Mouse (Mus musculus): ENCODE results near the gene Zfp784. TPM values are rescaled to one million over a fixed set of nuclear protein-coding genes. Genes with fewer than 3 reads are reported as not detected.
"Not testable (repeated sequence)": the region's sequence is repeated elsewhere in the genome, so short reads cannot be mapped to it uniquely, and the experiment has no call there.

Gene Zfp784
- total RNA-seq, 2 experiments from 2014 or later, result 1.7 to 3.2 TPM

DNA sequence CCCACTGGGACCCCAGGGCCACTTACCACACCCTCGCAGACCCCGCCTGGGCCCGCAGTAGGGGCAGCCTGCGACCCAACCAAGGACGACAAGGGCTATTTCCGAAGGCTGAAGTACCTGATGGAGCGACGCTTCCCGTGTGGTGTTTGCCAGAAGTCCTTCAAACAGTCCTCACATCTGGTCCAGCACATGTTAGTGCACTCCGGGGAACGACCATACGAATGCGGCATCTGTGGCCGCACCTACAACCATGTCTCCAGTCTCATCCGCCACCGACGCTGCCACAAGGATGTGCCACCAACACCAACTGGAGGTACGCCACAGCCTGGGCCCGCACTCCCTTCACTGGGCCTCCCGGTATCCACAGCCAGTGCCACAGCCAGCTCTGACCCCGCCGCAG lies 8.7 kb downstream of the Zfp784 start:
- ATAC-seq (ENCODE audit: poor library complexity, severe bottlenecking), result no peak

- no peak for ATAC-seq (ENCODE audit: poor library complexity, severe bottlenecking)
Observed at GRCm38 (mm10) chr7:5021197-5021596, 17.0 kb downstream of the Zfp784 start.

- no peak for ATAC-seq (ENCODE audit: poor library complexity, severe bottlenecking)
Observed at GRCm38 (mm10) chr7:5020685-5021084, 17.6 kb downstream of the Zfp784 start.

DNA sequence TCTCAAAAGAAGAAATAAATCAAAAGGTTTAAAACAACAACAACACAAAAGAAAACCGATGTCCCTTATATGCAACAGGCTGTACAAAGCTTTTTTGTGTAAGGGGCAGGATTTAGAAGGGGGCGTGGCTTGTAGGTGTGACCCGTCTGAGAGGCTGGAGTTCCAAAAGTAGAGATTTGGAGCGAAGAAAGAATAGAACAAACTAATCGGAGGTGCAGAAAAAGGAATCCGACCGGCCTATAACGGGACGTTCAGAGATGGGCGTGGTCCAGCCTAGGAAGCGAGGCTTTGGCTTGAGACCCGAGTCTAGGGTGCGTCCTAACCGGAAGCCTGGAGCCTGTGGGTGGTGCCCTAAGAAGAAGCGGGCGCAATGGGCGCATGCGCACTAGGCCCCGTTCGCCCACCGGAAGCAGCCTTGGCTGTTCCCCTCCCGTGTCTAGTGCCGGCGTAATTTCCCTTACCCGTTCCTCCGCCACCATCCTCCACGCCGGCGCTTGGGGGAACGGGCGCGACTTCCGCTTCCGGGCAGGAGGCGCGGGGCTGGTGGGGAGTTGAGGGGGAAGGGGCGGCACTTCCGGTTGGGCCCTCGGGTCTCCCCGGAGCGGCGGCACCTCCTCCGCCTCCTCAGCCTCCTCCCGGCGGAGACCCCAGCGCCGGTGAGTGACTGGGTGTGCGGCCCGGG lies 18.1 kb downstream of the Zfp784 start, which contains the start of the genes Zfp865 and Ccdc106:
Gene Zfp865, plus strand, starts transcription at position 377 of the 682 bp plus-strand sequence.
Gene Ccdc106, plus strand, starts transcription at position 554 of the 682 bp plus-strand sequence.
- peak; percentile 89 for ATAC-seq (ENCODE audit: poor library complexity, severe bottlenecking)

GRCm38 (mm10) chr7:5019576-5019975 lies 18.7 kb downstream of the Zfp784 start:
- not testable (repeated sequence) for ATAC-seq (ENCODE audit: poor library complexity, severe bottlenecking)

GRCm38 (mm10) chr7:5017931-5018330 lies 20.3 kb downstream of the Zfp784 start:
- no peak for ATAC-seq (ENCODE audit: poor library complexity, severe bottlenecking)

- ATAC-seq (ENCODE audit: poor library complexity, severe bottlenecking), result no peak
Observed at GRCm38 (mm10) chr7:5017352-5017751, 20.9 kb downstream of the Zfp784 start.

DNA sequence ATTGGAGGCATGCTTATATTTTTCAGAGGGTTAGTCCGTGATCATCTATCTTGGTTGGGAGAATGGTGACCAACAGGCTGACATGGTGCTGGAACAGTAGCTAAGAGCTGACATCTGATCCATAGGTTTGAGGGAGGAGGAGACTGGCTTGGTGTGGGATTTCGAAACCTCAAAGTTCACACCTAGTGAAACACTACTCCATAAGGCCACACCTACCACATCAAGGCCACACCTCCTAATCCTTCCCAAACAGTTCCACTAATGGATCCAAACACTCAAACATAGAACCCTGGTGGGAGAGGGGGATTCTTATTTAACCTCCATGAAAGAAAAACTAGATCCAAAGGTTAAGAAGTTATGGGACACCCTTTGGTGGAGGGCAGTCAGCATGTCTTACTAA lies 21.3 kb downstream of the Zfp784 start:
- no peak for ATAC-seq (ENCODE audit: poor library complexity, severe bottlenecking)

GRCm38 (mm10) chr7:5016057-5016456 lies 22.2 kb downstream of the Zfp784 start:
- no peak for ATAC-seq (ENCODE audit: poor library complexity, severe bottlenecking)

DNA sequence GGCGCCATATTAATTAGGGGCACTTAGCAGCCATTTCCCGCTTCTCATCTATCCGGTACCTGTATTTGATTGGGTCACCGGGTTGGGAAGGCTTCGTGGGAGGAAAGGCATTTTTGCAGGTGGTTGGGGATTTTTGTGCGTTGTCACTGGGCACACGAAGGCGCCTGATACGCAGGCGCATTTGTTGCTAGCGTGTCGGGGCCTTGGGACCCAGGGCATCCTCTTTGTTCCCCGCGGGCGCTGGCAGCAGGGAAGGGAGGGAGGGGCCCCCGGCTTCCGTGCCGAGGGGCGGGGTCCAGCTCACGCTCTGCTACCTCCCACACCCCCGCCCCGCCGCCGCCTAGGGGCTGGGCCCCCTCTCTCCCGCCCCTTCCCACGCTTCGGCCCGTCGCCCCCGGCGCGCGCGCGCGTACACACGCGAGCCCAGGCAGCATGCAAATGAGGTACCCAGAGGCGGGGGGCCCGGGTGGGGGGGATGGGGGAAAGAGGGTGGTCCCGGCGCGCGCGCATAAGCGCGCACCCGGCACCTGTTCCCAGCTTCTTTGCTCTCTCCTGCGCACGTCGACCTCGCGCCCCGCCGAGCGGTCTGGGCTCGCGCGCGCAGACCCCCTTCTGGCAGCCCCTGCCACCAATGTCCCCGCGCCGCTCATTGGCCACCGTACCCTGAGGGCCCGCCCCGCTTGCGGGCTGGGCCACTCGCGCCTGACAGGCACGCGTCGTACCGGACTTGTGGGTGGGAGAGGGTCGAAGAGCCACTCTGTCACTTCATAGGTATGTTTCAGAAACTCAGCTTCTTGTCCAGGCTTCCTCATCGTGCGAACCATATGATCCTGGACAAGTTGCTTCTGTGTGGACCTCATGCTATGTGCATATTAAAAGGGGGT lies 22.9 kb downstream of the Zfp784 start, which contains the start of gene Gm44973:
Gene Gm44973, plus strand, starts transcription at position 379 of the 884 bp plus-strand sequence.
- ATAC-seq (ENCODE audit: poor library complexity, severe bottlenecking), result peak; percentile 66

GRCm38 (mm10) chr7:5014251-5015117 lies 23.8 kb downstream of the Zfp784 start, which contains the start of the genes Zfp524 and Fiz1:
Gene Zfp524 (plus strand): TSS chr7:5014415.
Gene Fiz1 (minus strand): TSS chr7:5014697.
- ATAC-seq (ENCODE audit: poor library complexity, severe bottlenecking), result peak; percentile 66

DNA sequence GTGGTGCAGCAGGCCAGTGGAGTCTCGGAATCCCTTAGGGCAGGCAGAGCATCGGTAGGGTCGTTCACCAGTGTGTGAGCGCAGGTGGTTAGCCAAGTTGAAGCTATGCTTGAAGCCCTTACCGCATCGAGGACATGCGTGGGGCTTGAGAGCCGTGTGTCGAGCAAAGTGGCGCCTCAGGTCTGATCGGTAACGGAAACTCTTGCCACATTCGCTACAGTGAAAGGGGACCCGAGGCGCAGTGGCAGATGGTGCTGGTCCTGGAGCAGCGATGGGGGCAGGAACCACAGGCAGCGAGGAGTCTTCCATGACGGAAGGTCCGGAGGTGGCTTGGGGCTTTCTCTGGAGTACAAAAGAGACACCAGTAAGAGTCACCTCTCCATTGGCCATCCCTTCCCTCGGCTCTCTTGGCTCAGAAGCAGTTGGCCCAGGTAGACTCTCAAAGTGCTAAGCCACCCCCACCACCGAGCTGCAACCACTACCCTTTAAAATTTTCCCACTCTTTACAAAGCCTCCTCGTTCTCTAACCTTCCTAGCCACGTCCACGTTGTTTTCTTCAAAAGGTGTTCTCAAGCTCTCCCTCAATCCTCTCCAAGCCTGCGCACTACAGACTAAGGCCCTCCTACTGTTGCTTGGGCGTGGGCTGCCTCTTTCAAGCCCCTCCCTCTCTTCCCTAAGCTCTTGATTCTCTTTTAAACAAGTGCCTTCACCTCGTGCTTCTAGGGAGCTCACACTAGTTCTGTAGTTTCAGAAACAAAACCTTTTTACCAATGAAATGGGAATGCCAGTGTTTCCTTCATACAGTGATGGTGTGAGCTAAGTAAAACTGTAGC lies 25.3 kb downstream of the Zfp784 start:
- no peak for ATAC-seq (ENCODE audit: poor library complexity, severe bottlenecking)

DNA sequence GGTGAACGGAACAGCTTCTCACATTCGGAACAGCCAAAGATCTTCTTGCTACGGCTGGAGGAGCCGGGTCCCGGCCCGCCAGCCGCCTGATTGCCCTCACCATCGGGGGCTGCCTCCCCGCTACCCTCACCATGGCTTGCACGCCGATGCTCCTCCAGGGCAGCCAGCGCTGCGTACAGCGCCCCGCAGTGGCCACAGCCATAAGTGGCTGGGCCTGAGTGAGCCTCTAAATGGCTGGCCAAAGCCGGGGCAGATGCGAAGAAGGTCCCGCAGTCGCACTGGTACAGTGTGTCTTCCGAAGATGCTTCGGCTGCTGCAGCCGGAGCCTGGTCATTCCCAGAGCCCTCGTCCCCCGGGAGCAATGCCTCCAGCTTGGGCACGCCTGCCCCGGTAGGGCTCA lies 30.0 kb downstream of the Zfp784 start:
- no peak for ATAC-seq (ENCODE audit: poor library complexity, severe bottlenecking)

- not testable (repeated sequence) for ATAC-seq (ENCODE audit: poor library complexity, severe bottlenecking)
Observed at GRCm38 (mm10) chr7:5002876-5003275, 35.4 kb downstream of the Zfp784 start.

- no peak for ATAC-seq (ENCODE audit: poor library complexity, severe bottlenecking)
Observed at GRCm38 (mm10) chr7:4999876-5000275, 38.4 kb downstream of the Zfp784 start.

DNA sequence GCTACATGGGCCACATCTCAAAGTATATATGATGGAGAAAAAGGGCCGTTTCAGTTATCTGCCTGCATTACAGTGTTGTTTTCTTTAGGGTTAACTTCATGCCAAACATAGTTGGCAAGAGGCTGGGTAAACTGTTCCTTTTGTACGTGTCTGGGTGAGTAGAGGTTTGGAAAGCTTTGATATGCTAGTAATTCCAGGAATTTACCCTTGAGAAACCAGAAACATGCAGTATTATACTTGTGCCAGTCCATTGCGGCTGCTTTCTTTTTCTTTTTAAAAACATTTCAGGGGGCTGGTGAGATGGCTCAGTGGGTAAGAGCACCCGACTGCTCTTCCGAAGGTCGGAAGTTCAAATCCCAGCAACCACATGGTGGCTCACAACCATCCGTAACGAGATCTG lies 41.3 kb downstream of the Zfp784 start:
- ATAC-seq (ENCODE audit: poor library complexity, severe bottlenecking), result no peak

DNA sequence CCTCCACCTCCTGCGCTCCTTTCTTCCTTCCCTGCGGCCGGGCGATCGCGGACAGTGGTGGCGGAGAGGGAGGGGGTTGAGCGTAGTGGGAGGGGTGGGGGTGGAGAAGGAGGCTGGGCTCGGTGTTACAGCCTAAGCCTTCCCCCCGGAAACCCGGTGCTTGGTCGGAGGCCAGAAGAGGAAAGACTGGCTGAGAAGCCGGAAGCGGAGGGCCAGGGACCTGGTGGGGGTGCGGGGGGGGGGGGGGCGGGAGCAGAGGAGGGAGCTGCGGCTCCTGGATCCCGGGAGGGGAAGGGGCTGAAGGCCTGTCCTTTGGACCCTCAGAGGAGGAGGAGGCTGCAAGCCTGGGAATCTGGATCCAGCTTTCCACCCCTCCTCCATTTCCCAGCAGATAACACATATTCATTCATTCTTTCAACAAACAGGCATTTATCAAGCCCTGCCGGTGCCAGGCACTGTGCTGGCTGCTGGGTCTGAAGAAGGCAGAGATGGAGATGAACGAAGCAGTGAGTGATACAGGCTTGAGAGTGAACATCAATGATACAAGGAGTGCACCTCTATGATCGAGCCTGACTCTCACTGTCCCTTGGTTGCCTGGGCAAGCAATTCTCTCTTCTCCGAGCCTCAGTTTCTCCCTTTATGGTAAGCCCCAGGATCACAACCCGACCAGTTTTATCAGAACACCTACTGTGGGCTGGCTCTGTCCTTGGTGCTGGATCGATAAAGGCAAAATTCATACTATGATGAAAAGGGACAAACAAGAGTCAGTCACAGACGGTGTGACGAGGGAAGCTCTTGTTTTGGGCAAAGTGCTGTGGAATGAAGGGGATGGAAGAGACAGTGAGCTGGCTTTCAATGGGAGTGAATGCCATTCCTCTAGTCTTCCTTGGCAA lies 42.0 kb downstream of the Zfp784 start, which contains the start of gene Zfp579:
Gene Zfp579, minus strand, starts transcription at position 156 of the 893 bp plus-strand sequence.
- ATAC-seq (ENCODE audit: poor library complexity, severe bottlenecking), result peak; percentile 92

DNA sequence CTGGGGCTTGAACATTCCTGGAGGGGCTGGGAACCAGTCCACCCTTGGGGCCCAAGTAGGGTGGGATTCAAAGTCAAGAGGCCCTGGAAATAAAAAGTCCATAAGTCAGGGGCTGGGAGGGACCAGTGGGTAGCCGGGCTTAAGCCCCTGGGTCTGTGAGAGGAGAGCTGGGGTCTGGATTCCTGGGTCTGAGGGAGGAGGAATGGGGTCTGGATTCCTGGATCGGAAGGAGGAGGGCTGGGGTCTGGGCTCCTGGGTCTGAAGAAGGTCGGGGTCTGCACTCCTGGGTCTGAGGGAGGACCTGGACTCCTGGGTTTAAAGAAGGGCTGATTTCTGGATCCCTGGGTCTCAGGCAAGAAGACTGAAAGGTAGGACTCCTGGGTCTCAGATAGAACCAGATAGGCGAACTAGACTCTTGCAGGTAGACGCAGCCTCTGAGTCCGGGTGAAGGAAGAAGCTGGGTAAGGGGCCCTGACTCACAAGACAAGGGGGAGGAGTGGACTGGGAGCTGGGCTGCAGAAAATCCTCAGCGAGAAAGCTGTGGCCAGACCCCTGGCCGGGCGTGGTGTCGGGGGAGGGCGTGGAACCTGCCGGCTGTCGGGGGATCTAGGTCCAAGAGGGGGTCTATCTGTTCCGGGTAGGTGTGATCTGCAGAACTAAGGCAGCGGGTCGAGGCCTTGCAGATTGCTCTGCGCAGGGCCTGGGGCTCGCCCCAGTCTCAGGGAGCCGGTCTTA lies 42.8 kb downstream of the Zfp784 start:
- no peak for ATAC-seq (ENCODE audit: poor library complexity, severe bottlenecking)

Data from megakaryocyte, adult 5-6 weeks (primary cell).